Mouse (Mus musculus) midbrain, embryonic 15.5 days (tissue): Measurements from ENCODE around the gene B4galnt1. TPM values are rescaled to one million over a fixed set of nuclear protein-coding genes. Genes with fewer than 3 reads are reported as not detected.

Experiments
- ATAC-seq: fragments of 200-750 bp; cut with Nextera tagmentation; replicated peaks from 2 replicates; pipeline ENCODE4 v1.8.0; 2017; ENCODE audit warnings: moderate TSS enrichment
- H3K27ac ChIP-seq: fragments of 300-500 bp; sonication (generic); 2 replicates; pipeline ENCODE4 v1.5.1; 2015; ENCODE audit warnings: mild to moderate bottlenecking, inconsistent platforms
- H3K27me3 ChIP-seq: fragments of 300-500 bp; sonication (generic); replicated peaks from 2 replicates; pipeline ENCODE4 v1.6.1; 2015; ENCODE audit warnings: inconsistent platforms
- H3K36me3 ChIP-seq: fragments of 300-500 bp; sonication (generic); replicated peaks from 2 replicates; pipeline ENCODE4 v1.6.1; 2015; ENCODE audit warnings: inconsistent platforms
- H3K4me1 ChIP-seq: fragments of 300-500 bp; sonication (generic); 2 replicates; pipeline ENCODE4 v1.6.1; 2015; ENCODE audit warnings: inconsistent platforms
- H3K4me2 ChIP-seq: fragments of 300-500 bp; sonication (generic); 2 replicates; pipeline ENCODE4 v1.6.1; 2015; ENCODE audit warnings: inconsistent platforms, mild to moderate bottlenecking, moderate library complexity
- H3K4me3 ChIP-seq: fragments of 300-500 bp; sonication (generic); 2 replicates; pipeline ENCODE4 v1.5.1; 2015; ENCODE audit warnings: mild to moderate bottlenecking, inconsistent platforms
- H3K9ac ChIP-seq: fragments of 300-500 bp; sonication (generic); 2 replicates; pipeline ENCODE4 v1.6.1; 2015; ENCODE audit warnings: mild to moderate bottlenecking, inconsistent platforms
- H3K9me3 ChIP-seq: fragments of 300-500 bp; sonication (generic); 2 replicates; pipeline ENCODE4 v1.6.1; 2016; ENCODE audit warnings: inconsistent platforms
- WGBS: fragments of 180-500 bp; shearing (Covaris S2); methylation state at CpG from one replicate; pipeline ENCODE4 v1.1.7; 2015; ENCODE audit warnings: mixed read lengths; 5-methylcytosine and 5-hydroxymethylcytosine counted together
- polyA plus RNA-seq: library from polyadenylated mRNA; unstranded; fragments of >200 nt; fragmentation: Nextera tagmentation; extraction: Ambion mirVana; gene quantifications from 2 replicates; pipeline ENCODE4 v1.2.1, GENCODE M21; 2015

The B4galnt1 gene
- polyA plus RNA-seq, 1 experiment from 2014 or later: 62.2 TPM

- Histone ChIP-seq H3K4me1 (peaks cover 24% of the 10 kb centered on the region), H3K9ac (no peak overlapping the region), H3K27ac (no peak overlapping the region), H3K36me3 (no peaks in the 10 kb centered on the region), H3K9me3 (no peaks in the 10 kb centered on the region), H3K4me3 (no peak overlapping the region), H3K27me3 (peaks cover 70% of the 10 kb centered on the region), H3K4me2 (no peak overlapping the region)
- no peak for ATAC-seq
- 24% methylated on average over 3 of the region's 3 CpGs for WGBS
These were observed 11.2 kb downstream of the B4galnt1 start for GRCm38 (mm10) chr10:127176228-127176627.

GRCm38 (mm10) chr10:127176756-127177155 lies 11.7 kb downstream of the B4galnt1 start:
- Histone ChIP-seq H3K27ac (no peak overlapping the region), H3K4me2 (no peak overlapping the region), H3K4me3 (no peak overlapping the region), H3K4me1 (peaks cover 24% of the 10 kb centered on the region), H3K27me3 (peaks cover 68% of the 10 kb centered on the region), H3K9ac (no peak overlapping the region), H3K9me3 (no peaks in the 10 kb centered on the region), H3K36me3 (no peaks in the 10 kb centered on the region)
- no peak for ATAC-seq
- 6% methylated on average over 7 of the region's 7 CpGs for WGBS

DNA sequence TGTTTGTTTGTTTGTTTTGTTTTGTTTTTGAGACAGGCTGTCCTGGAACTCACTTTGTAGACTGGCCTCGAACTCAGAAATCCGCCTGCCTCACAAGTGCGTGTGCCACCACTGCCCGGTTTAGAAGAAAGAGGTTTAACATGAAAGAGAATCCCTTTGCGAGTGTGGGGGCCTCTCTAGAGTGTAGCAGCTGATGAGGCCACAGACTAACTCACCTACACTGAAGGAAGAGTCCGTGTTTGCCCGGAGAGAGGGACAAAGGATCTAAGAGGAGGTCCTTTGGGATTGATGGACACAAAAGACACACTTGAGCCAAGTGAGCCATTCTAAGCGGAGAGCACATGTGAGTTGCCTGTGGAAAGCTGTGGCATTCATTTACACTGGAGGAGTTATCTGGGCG lies 12.2 kb downstream of the B4galnt1 start:
- Histone ChIP-seq H3K4me3 (no peak overlapping the region), H3K27me3 (peaks cover 63% of the 10 kb centered on the region), H3K27ac (no peak overlapping the region), H3K9ac (no peak overlapping the region), H3K4me2 (peak overlapping the region; percentile 39; the same call in 1 of the 2 replicates), H3K4me1 (peaks cover 24% of the 10 kb centered on the region), H3K36me3 (no peaks in the 10 kb centered on the region), H3K9me3 (no peaks in the 10 kb centered on the region)
- WGBS: 17% methylated on average over 9 of the region's 9 CpGs
- no peak for ATAC-seq

GRCm38 (mm10) chr10:127177719-127178118 lies 12.7 kb downstream of the B4galnt1 start:
- Histone ChIP-seq H3K9ac (no peak overlapping the region), H3K4me2 (peak overlapping the region; percentile 39), H3K9me3 (no peaks in the 10 kb centered on the region), H3K36me3 (no peaks in the 10 kb centered on the region), H3K4me1 (peaks cover 24% of the 10 kb centered on the region), H3K4me3 (peak overlapping the region; percentile 22), H3K27me3 (peaks cover 61% of the 10 kb centered on the region), H3K27ac (no peak overlapping the region)
- 1% methylated on average over 23 of the region's 23 CpGs for WGBS
- ATAC-seq: peak; percentile 51

DNA sequence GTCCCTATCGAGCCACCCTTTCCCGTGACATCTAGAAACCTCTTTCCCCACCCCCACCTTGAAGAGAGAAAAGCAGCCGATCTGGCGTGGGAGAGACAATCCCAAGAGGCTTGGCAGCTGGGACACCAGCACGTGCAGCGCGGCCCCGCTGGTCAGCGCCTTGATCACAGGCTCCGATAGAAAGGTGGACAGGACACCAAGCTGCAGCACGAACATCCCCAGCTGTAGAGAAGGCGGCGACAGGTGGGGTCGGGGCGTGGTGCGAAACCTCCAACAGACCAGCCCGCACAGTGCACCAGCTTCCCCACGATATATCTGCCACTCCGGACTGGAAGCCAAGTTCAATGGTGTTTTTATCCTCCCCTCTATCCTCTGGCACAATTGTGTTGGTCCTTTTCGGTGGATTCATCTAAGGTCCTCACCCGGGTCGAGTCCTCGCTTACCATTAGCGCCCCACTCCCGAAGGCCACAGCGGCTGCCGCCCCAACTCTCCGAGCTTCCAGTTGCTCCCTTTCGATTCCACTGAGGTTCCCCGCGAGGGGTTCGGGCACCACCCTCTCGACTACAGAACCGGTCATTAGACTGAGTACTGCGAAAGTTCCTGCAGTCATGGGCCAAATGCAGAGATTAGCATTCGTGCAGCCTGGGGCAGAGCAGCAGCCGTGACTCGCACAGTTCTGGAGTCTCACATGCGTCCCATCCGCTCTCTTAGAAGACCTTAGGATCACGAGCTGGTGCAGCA lies 13.4 kb downstream of the B4galnt1 start:
- Histone ChIP-seq H3K9me3 (no peaks in the 10 kb centered on the region), H3K27ac (no peak overlapping the region), H3K9ac (0 out of 2 replicates have a peak overlapping the region, but pooled peaks have one; percentile 10), H3K4me2 (peak overlapping the region; percentile 39), H3K36me3 (no peaks in the 10 kb centered on the region), H3K4me3 (peak overlapping the region; percentile 22), H3K27me3 (peaks cover 58% of the 10 kb centered on the region), H3K4me1 (peaks cover 27% of the 10 kb centered on the region)
- 0 out of 2 replicates have a peak, but pooled peaks have one; percentile 18 for ATAC-seq
- 3% methylated on average over 41 of the region's 41 CpGs for WGBS

DNA sequence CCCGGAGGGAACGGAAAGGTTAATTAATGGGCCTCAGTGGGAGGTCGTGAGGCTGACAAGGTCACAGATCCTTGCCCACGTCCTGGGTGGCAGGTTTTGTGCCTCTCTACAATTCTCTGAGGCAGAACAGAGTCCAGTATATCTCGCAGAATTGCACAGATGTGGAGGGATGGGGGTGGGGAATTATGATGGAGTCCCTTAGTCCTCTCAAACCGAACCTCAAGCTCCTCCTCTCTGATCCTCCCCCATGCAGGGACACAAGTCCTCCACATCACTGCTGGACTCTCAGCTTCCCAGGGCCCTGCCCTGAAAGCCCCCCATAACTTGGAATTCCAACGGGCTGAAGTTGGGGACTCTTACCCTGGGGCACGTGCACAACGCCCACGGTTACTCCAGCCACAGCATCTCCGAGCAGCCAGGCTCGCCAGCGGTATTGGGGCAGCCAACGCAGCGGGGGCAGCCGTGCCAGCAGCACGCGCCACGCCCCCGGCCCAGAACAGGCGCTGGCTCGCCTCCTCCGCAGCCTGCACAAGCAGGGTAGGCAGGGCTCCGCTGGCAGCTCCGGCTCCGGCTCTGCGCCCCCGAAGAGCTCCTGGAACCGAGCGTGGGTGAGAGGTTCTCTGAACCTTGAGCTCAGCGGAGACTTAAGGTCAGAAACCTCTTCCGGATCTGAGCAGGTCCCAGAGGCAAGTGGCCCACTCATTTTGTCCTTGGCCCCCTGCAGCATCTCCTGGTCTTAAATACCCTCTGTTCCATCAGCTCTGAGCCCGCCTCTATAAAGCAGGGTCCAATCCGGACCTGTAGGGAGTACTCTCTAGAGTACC lies 15.1 kb downstream of the B4galnt1 start, which contains the start of gene Slc26a10:
Gene Slc26a10, minus strand, starts transcription at position 775 of the 824 bp plus-strand sequence.
- peak within 1 kb of the TSS; percentile 41 for H3K4me2 ChIP-seq
- H3K27me3 ChIP-seq: peaks cover 58% of the 10 kb centered on the region
- no peaks in the 10 kb centered on the region for H3K9me3 ChIP-seq
- peak within 1 kb of the TSS; percentile 5; the same call in 1 of the 2 replicates for H3K9ac ChIP-seq
- no peak within 1 kb of the TSS for H3K27ac ChIP-seq
- H3K4me3 ChIP-seq: peak within 1 kb of the TSS; percentile 6; the same call in 1 of the 2 replicates
- ATAC-seq: no peak
- peaks cover 37% of the 10 kb centered on the region for H3K4me1 ChIP-seq
- under 1% methylated on average over 34 of the region's 34 CpGs for WGBS
- H3K36me3 ChIP-seq: no peaks in the 10 kb centered on the region

DNA sequence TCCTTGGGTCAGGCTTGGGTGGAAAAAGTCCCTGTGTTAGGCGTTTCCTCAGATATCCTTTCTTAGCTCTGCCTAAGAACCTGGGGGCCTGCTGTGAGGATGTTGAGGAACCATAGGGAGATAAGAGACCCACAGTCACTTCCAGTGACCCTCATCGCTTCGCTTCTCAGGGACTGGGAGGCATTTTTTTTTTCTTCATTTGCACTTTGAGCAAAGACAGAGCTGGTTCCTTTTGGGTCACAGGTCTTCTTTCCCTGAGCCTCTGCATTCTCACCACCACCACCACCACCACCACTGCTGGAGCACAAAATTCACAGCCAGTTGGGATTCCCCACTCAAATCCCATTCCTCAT lies 15.6 kb downstream of the B4galnt1 start:
- WGBS: 29% methylated on average over 3 of the region's 3 CpGs
- ATAC-seq: no peak
- Histone ChIP-seq H3K9ac (no peak overlapping the region), H3K27ac (no peak overlapping the region), H3K4me2 (0 out of 2 replicates have a peak overlapping the region, but pooled peaks have one; percentile 41), H3K4me3 (no peak overlapping the region), H3K36me3 (no peaks in the 10 kb centered on the region), H3K4me1 (peaks cover 37% of the 10 kb centered on the region), H3K9me3 (no peaks in the 10 kb centered on the region), H3K27me3 (peaks cover 53% of the 10 kb centered on the region)

- Histone ChIP-seq H3K9me3 (no peaks in the 10 kb centered on the region), H3K4me3 (no peak overlapping the region), H3K9ac (no peak overlapping the region), H3K27me3 (peaks cover 44% of the 10 kb centered on the region), H3K4me2 (no peak overlapping the region), H3K4me1 (peaks cover 37% of the 10 kb centered on the region), H3K27ac (no peak overlapping the region), H3K36me3 (no peaks in the 10 kb centered on the region)
- no peak for ATAC-seq
- WGBS: 57% methylated on average over 6 of the region's 6 CpGs
These were observed 16.5 kb downstream of the B4galnt1 start for GRCm38 (mm10) chr10:127181566-127181965.

DNA sequence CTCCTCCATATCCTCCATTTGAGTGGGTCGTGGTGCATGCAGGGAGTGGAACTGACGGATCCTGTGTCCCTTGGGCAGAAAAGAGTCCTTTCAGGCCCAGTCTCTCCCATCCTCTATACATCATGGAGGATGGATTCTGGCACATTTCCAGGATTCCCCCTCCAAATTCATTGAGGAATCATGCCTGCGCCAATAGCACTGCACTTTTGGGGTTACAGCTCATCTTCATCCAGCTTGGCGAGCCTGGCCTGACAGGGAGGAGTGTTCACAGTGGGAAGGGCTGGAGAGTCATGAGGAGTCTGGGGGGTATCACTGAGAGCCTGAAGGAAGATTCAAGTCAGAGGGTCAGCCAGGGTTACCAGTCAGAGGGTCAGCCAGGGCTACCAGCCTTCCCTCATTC lies 17.6 kb downstream of the B4galnt1 start:
- Histone ChIP-seq H3K4me3 (no peak overlapping the region), H3K27me3 (peaks cover 38% of the 10 kb centered on the region), H3K27ac (no peak overlapping the region), H3K36me3 (no peaks in the 10 kb centered on the region), H3K4me1 (peaks cover 36% of the 10 kb centered on the region), H3K9me3 (no peaks in the 10 kb centered on the region), H3K9ac (no peak overlapping the region), H3K4me2 (no peak overlapping the region)
- ATAC-seq: no peak
- 87% methylated on average over 4 of the region's 4 CpGs for WGBS

DNA sequence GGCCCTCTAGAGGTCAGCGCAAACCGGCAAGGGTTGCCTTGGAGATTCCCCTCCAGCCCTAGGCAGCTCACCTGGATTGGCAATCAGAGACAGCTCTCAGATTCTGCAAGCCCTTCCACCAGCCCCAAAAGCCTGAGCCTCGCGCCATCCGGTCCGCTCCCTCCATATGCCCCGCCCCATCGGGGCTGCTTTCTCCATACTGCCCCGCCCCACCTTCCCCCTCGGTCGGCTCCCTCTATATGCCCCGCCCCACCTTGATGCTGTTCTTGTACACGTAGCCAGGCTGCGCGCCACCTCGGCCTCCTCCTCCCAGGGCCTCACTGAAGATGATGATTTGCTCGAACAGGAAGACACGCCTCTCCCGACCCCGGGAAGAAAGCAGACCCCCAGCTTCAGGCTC lies 18.7 kb downstream of the B4galnt1 start:
- peaks cover 33% of the 10 kb centered on the region for H3K4me1 ChIP-seq
- H3K9ac ChIP-seq: no peak overlapping the region
- no peaks in the 10 kb centered on the region for H3K9me3 ChIP-seq
- peaks cover 27% of the 10 kb centered on the region for H3K27me3 ChIP-seq
- 19% methylated on average over 20 of the region's 20 CpGs for WGBS
- H3K27ac ChIP-seq: no peak overlapping the region
- no peaks in the 10 kb centered on the region for H3K36me3 ChIP-seq
- no peak for ATAC-seq
- no peak overlapping the region for H3K4me3 ChIP-seq
- H3K4me2 ChIP-seq: peak overlapping the region; percentile 34

GRCm38 (mm10) chr10:127185101-127185500 lies 20.1 kb downstream of the B4galnt1 start:
- H3K9me3 ChIP-seq: no peaks in the 10 kb centered on the region
- no peak for ATAC-seq
- H3K36me3 ChIP-seq: no peaks in the 10 kb centered on the region
- peaks cover 42% of the 10 kb centered on the region for H3K4me1 ChIP-seq
- peaks cover 16% of the 10 kb centered on the region for H3K27me3 ChIP-seq
- H3K4me3 ChIP-seq: no peak overlapping the region
- H3K4me2 ChIP-seq: no peak overlapping the region
- no peak overlapping the region for H3K9ac ChIP-seq
- no peak overlapping the region for H3K27ac ChIP-seq
- 71% methylated on average over 9 of the region's 9 CpGs for WGBS

DNA sequence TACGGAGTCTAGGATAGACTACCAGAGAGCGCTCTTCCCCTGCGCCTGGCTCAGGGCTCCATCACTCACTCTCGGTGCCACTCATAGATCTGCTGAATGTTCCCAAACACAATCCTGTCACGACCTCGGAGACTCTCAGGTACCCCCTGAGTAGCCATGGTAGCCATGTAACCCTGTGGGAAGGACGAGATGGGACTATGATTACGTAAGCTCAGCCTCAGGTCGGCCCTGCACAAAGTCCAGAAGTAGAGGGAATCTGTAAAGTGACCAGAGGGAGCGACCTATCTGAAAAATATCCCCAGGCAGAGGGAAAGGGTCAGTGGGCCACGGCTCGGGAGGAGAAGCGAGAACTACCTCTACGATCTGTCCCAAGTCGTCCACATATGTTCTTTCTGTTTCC lies 20.5 kb downstream of the B4galnt1 start:
- Histone ChIP-seq H3K4me1 (peaks cover 39% of the 10 kb centered on the region), H3K4me3 (no peak overlapping the region), H3K36me3 (no peaks in the 10 kb centered on the region), H3K27me3 (peaks cover 12% of the 10 kb centered on the region), H3K9ac (no peak overlapping the region), H3K4me2 (no peak overlapping the region), H3K27ac (no peak overlapping the region), H3K9me3 (no peaks in the 10 kb centered on the region)
- no peak for ATAC-seq
- WGBS: 86% methylated on average over 15 of the region's 15 CpGs
